Mouse (Mus musculus) embryonic fibroblast, embryonic 13.5 days (primary cell): ENCODE data around the gene Il9r.

Experiments
- CTCF ChIP-seq: IDR thresholded peaks from 2 replicates; pipeline ENCODE4 v1.5.1; 2011; ENCODE audit warnings: mild to moderate bottlenecking, control low read depth, low read length, moderate library complexity, borderline replicate concordance; ENCODE audit not compliant: insufficient read depth
- POLR2A ChIP-seq: IDR thresholded peaks from 2 replicates; pipeline ENCODE4 v1.6.1; 2011; ENCODE audit warnings: low read depth, mild to moderate bottlenecking, control low read depth, low read length, moderate library complexity

- peak; percentile 46; the same call in 1 of the 2 replicates for TF ChIP-seq CTCF
- TF ChIP-seq POLR2A, result peak; percentile 84
Measured at GRCm38 (mm10) chr11:32205058-32205873, 5.2 kb upstream of the Il9r start, which contains the start of gene Snrnp25.
